Mouse (Mus musculus): Measurements from ENCODE around the gene Stim2.
A peak's percentile ranks its signal among the peaks of the same experiment; 100 is the strongest.

The Stim2 gene

GRCm38 (mm10) chr5:54113284-54113683 is 115.0 kb downstream of the Stim2 start:
- peak; percentile 44 to 49 for DNase-seq (ENCODE audit: low spot score in 2 of 2)

- no peak for DNase-seq (ENCODE audit: low spot score in 2 of 2)
These were observed 118.2 kb downstream of the Stim2 start for GRCm38 (mm10) chr5:54116538-54116937.

GRCm38 (mm10) chr5:54118410-54119212 is 120.3 kb downstream of the Stim2 start:
- DNase-seq (ENCODE audit: low spot score in 2 of 2), result no peak

GRCm38 (mm10) chr5:54148091-54148795 is 149.9 kb downstream of the Stim2 start:
- no peak for DNase-seq (ENCODE audit: low spot score in 2 of 2)

GRCm38 (mm10) chr5:54154503-54155226 is 156.4 kb downstream of the Stim2 start:
- peak in 1 of 2 experiments; percentile 24 for DNase-seq (ENCODE audit: low spot score in 2 of 2)

- DNase-seq (ENCODE audit: low spot score in 2 of 2), result no peak
These were observed 157.0 kb downstream of the Stim2 start for GRCm38 (mm10) chr5:54155227-54155776.

- DNase-seq (ENCODE audit: low spot score in 2 of 2), result no peak
These were observed 157.6 kb downstream of the Stim2 start for GRCm38 (mm10) chr5:54155916-54156315.

GRCm38 (mm10) chr5:54156944-54157527 is 158.7 kb downstream of the Stim2 start:
- DNase-seq (ENCODE audit: low spot score in 2 of 2), result no peak

GRCm38 (mm10) chr5:54158230-54158629 is 159.9 kb downstream of the Stim2 start:
- DNase-seq (ENCODE audit: low spot score in 2 of 2), result no peak

GRCm38 (mm10) chr5:54159156-54159793 is 161.0 kb downstream of the Stim2 start:
- DNase-seq (ENCODE audit: low spot score in 2 of 2), result no peak

GRCm38 (mm10) chr5:54160561-54160960 is 162.3 kb downstream of the Stim2 start:
- DNase-seq (ENCODE audit: low spot score in 2 of 2), result no peak

- DNase-seq (ENCODE audit: low spot score in 2 of 2), result peak in 1 of 2 experiments; percentile 61
These were observed 165.6 kb downstream of the Stim2 start for GRCm38 (mm10) chr5:54163890-54164289.

Measured in cerebellum, postnatal 4 days (tissue).